Mouse (Mus musculus) midbrain, postnatal 0 days (tissue): ENCODE measurements around the gene Pigv. TPM values are rescaled to one million over a fixed set of nuclear protein-coding genes. Genes with fewer than 3 reads are reported as not detected.
"Not testable (repeated sequence)": the region's sequence is repeated elsewhere in the genome, so short reads cannot be mapped to it uniquely, and the experiment has no call there.

Experiments used
- ATAC-seq: fragments of 200-750 bp; cut with Nextera tagmentation; 2 replicates; pipeline ENCODE4 v1.8.0; 2017; ENCODE audit warnings: moderate number of reproducible peaks, mild to moderate bottlenecking, moderate TSS enrichment, moderate library complexity; ENCODE audit not compliant: low FRiP score
- DNase-seq: peaks from one replicate; pipeline ENCODE4 v3.0.0-alpha.2; 2015; ENCODE audit warnings: low spot score
- H3K27ac ChIP-seq: fragments of 300-500 bp; sonication (generic); 2 replicates; pipeline ENCODE4 v1.5.1; 2014; ENCODE audit warnings: low read depth, mild to moderate bottlenecking, low read length, mixed read lengths
- H3K27me3 ChIP-seq: fragments of 300-500 bp; sonication (generic); 2 replicates; pipeline ENCODE4 v1.6.1; 2014; ENCODE audit warnings: low read length, control low read depth, mixed read lengths; ENCODE audit not compliant: insufficient read depth
- H3K36me3 ChIP-seq: fragments of 300-500 bp; sonication (generic); 2 replicates; pipeline ENCODE4 v1.6.1; 2014; ENCODE audit warnings: low read length, control low read depth, mixed read lengths; ENCODE audit not compliant: insufficient read depth
- H3K4me1 ChIP-seq: fragments of 300-500 bp; sonication (generic); 2 replicates; pipeline ENCODE4 v1.6.1; 2014; ENCODE audit warnings: mild to moderate bottlenecking, control low read depth, antibody characterized with exemption, low read length, mixed read lengths; ENCODE audit not compliant: insufficient read depth
- H3K4me2 ChIP-seq: fragments of 300-500 bp; sonication (generic); 2 replicates; pipeline ENCODE4 v1.6.1; 2014; ENCODE audit warnings: low read depth, mild to moderate bottlenecking, low read length, mixed read lengths; ENCODE audit not compliant: poor library complexity, severe bottlenecking
- H3K4me3 ChIP-seq: fragments of 300-500 bp; sonication (generic); 2 replicates; pipeline ENCODE4 v1.5.1; 2014; ENCODE audit warnings: low read depth, mild to moderate bottlenecking, low read length, moderate library complexity
- H3K9ac ChIP-seq: fragments of 300-500 bp; sonication (generic); replicated peaks from 2 replicates; pipeline ENCODE4 v1.6.1; 2014; ENCODE audit warnings: mild to moderate bottlenecking, low read length, moderate library complexity, mixed read lengths; ENCODE audit not compliant: poor library complexity, severe bottlenecking
- H3K9me3 ChIP-seq: fragments of 300-500 bp; sonication (generic); 2 replicates; pipeline ENCODE4 v1.6.1; 2016; ENCODE audit warnings: low read length, control low read depth
- CTCF ChIP-seq: IDR thresholded peaks from 2 replicates; pipeline ENCODE4 v1.5.1; 2016; ENCODE audit warnings: antibody characterized with exemption, mild to moderate bottlenecking
- WGBS: fragments of 180-500 bp; shearing (Covaris S2); extraction: QIAGEN DNeasy Blood & Tissue Kit; methylation state at CpG from one replicate; pipeline ENCODE4 v1.1.7; 2014; 5-methylcytosine and 5-hydroxymethylcytosine counted together
- polyA plus RNA-seq: library from polyadenylated mRNA; unstranded; fragments of >200 nt; fragmentation: Nextera tagmentation; extraction: Ambion mirVana; gene quantifications from 2 replicates; pipeline ENCODE4 v1.2.1, GENCODE M21; 2015
- total RNA-seq: library from RNA; depleted of rRNA; stranded (reverse); fragments of >200 nt; gene quantifications from 2 replicates; pipeline ENCODE4 v1.2.3, GENCODE M21; 2014

Pigv gene
- total and polyA plus RNA-seq, 2 experiments from 2014 or later = 8.9 to 13.5 TPM

DNA sequence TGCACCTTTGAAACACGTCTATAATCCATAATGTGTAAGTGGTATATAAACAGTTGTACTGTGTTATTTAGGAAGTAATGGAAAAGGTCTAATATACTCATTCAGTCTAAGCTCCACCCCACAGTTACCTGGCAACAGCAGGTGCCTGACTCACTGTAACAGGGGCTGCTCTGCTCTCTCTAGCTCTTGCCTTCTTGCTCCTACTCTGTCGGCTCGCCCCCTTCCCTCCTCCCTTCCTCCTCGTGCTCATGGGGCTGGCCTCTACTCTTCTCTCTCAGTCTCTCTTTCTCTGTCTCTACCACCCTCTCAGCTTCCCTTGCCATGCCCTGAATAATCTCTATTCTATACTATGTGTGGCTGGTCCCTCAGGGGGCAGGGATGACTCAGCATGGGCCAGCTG lies 15.4 kb downstream of the Pigv start:
- H3K36me3 ChIP-seq = no peaks in the 10 kb centered on the region
- DNase-seq (no peak), ATAC-seq (no peak)
- H3K4me2 ChIP-seq = no peak overlapping the region
- no peaks in the 10 kb centered on the region for H3K9me3 ChIP-seq
- H3K27ac ChIP-seq = no peak overlapping the region
- H3K4me1 ChIP-seq = no peaks in the 10 kb centered on the region
- H3K4me3 ChIP-seq = no peak overlapping the region
- H3K27me3 ChIP-seq = no peaks in the 10 kb centered on the region
- no peak overlapping the region for H3K9ac ChIP-seq
- TF ChIP-seq CTCF = no peak
- 14% methylated on average over 4 of the region's 4 CpGs for WGBS

DNA sequence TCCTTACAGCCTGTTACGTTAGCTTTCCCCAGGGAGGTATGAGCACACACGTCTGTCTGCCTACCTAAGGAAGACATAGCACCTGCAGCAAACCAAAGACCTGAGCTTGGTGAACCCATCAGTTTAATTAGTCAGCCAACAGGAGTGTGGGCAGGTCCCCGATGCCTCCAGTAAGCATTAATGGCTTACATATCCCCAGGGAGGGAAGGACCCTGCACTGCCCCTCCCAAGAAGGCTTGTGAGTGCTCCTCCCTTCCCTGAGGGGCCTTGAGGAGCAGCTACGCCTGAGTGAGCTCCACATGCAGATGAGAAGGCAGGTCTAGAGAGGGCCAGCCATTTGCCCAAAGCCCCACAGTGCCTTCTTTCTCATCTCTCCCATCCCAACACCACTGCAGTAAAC lies 16.2 kb downstream of the Pigv start:
- no peak for ATAC-seq
- 45% methylated on average over 4 of the region's 4 CpGs for WGBS

DNA sequence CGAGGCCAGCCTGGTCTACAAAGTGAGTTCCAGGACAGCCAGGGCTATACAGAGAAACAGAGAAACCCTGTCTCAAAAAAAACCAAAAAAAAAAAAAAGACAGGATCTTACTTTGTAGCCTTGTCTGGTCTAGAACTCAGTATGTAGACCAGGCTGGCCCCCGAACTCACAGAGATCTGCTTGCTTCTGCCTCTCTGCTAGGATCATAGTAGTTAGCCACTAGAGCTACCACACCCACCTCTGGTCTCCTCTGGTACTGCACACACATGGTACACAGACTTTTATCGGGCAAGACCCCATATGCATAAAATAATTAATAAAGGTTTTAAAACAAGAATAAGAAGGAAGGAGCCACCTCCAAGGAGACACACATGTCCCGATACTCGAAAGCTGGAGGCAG lies 18.4 kb downstream of the Pigv start:
- not testable (repeated sequence) for H3K9ac ChIP-seq, H3K4me1 ChIP-seq, H3K36me3 ChIP-seq, H3K27me3 ChIP-seq, ATAC-seq, H3K4me2 ChIP-seq, H3K27ac ChIP-seq, DNase-seq, H3K4me3 ChIP-seq, H3K9me3 ChIP-seq
- WGBS = 92% methylated on average over 5 of the region's 5 CpGs

More for the DNA sequence above, 16.2 kb downstream of the Pigv start:
- no peak for DNase-seq
- Histone ChIP-seq H3K9me3 (no peaks in the 10 kb centered on the region), H3K27me3 (no peaks in the 10 kb centered on the region), H3K36me3 (no peaks in the 10 kb centered on the region), H3K4me3 (no peak overlapping the region), H3K9ac (no peak overlapping the region), H3K4me1 (no peaks in the 10 kb centered on the region), H3K4me2 (no peak overlapping the region), H3K27ac (no peak overlapping the region)
- no peak for TF ChIP-seq CTCF

DNA sequence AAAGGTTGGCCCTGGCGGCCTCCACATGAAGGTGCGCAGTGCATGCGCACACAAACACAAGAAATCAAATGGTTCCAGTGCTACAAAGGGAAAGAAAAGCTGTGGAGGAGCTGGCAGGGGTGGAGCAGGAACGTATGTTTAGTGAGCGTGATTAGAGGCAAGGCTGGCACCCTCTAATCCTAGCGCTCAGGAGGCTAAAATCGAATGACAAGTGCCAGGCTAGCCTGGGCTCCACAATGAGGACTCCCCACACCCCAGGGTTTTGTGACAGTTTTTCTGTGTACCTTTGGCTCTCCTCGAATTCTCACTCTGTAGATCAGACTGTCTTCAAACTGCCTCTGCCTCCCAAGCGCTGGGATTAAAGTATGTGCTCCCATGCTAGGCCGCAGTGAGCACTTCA lies 19.7 kb downstream of the Pigv start:
- ATAC-seq (no peak), DNase-seq (no peak)
- Histone ChIP-seq H3K27ac (no peak overlapping the region), H3K27me3 (no peaks in the 10 kb centered on the region), H3K4me2 (no peak overlapping the region), H3K9me3 (no peaks in the 10 kb centered on the region), H3K4me3 (no peak overlapping the region), H3K36me3 (no peaks in the 10 kb centered on the region), H3K9ac (no peak overlapping the region), H3K4me1 (no peaks in the 10 kb centered on the region)
- no peak for TF ChIP-seq CTCF
- 71% methylated on average over 10 of the region's 10 CpGs for WGBS

DNA sequence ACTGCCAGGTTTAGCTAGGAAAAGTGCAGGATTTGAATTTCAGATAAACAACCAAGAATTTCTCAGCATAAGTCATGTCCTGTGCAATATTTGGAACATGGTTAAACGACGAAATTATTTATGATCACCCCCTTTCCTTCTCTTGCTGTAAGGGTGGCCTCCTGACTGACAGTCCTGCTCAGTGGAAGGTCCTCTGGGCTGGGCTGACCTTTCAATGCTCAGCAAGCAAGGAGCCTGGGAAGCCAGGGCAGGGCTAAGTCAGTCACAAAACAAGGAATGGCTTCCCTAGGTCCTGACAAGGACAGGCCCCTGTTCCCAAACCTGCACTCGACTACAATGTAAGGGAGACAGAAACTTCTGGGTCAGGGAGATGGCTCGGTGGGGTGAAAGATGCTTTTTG lies 20.5 kb downstream of the Pigv start:
- no peak for TF ChIP-seq CTCF
- Histone ChIP-seq H3K27ac (no peak overlapping the region), H3K9ac (no peak overlapping the region), H3K4me2 (no peak overlapping the region), H3K9me3 (no peaks in the 10 kb centered on the region), H3K36me3 (no peaks in the 10 kb centered on the region), H3K4me1 (no peaks in the 10 kb centered on the region), H3K27me3 (no peaks in the 10 kb centered on the region), H3K4me3 (no peak overlapping the region)
- DNase-seq = no peak
- WGBS = 83% methylated on average over 4 of the region's 4 CpGs
- no peak for ATAC-seq

DNA sequence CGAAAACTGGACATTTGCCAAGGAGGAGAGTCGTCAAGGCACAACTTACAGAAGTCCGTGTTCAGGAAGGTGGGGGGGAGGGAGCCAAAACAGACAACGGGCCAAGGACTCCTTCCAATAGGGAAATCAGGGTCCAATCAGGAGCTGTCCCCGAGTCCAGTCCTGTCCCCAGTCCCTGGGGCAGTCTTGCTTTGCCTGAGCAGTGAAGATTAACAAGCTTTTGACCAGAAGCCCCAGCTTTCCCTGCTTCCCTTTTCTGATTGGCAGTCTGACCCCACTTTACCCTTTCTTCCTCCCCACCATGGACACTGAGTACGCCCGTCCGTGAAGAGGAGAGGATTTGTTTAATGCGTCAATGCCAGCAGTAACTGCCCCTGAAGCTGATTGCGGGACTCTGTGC lies 21.0 kb downstream of the Pigv start:
- no peak for TF ChIP-seq CTCF
- H3K9ac ChIP-seq = no peak overlapping the region
- no peaks in the 10 kb centered on the region for H3K4me1 ChIP-seq
- no peaks in the 10 kb centered on the region for H3K27me3 ChIP-seq
- ATAC-seq (no peak), DNase-seq (no peak)
- no peak overlapping the region for H3K27ac ChIP-seq
- H3K36me3 ChIP-seq = no peaks in the 10 kb centered on the region
- no peak overlapping the region for H3K4me3 ChIP-seq
- 45% methylated on average over 10 of the region's 10 CpGs for WGBS
- H3K9me3 ChIP-seq = no peaks in the 10 kb centered on the region
- H3K4me2 ChIP-seq = no peak overlapping the region
